Mouse (Mus musculus) adrenal gland, adult (tissue): ENCODE data around the gene Inava.

ENCODE experiments used
- DNase-seq, 2 experiments: peaks; one replicate each; pipeline ENCODE4 v3.0.0; 2022 to 2023; ENCODE audit warnings: low spot score in 1 of 2; ENCODE audit not compliant: inconsistent age in 2 of 2

Gene Inava

DNA sequence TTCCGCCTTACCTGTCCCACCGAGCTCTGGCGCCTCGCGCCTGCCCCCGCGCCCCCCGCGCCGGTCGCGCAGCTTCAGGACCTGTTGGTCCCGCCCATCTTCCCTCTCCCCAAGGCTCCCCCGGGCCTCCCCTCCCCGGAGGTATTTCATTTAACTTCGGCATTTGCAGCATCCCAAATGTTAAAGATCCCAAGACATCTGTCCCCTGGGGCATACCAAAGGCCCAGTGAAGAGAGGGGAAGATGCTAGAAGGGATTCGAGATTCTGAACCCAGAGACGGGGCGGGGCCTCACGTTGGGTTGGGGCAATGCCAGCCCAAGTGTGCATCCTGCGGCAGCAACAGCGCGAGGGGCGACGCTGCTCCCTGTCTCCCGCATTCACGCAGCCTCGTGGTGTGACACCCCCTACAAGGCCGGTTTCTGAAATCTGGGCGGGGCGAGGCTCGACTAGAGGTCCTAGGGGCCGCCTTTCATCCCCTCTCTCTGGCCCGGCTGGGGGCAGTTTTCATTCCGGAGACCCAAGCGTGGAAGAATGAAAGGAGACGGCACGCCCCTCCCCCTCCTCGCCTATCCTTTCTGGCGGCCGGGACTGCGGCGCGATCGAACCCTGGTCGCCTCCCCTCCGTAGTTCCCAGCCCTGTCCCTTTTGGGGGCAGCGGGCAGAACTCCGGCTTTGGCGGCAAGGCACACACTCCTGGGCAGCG, at the start of gene Inava:
Inava (minus strand) TSS at position 373 of the 703 bp plus-strand sequence.
- peak; percentile 27 to 67 for DNase-seq

DNA sequence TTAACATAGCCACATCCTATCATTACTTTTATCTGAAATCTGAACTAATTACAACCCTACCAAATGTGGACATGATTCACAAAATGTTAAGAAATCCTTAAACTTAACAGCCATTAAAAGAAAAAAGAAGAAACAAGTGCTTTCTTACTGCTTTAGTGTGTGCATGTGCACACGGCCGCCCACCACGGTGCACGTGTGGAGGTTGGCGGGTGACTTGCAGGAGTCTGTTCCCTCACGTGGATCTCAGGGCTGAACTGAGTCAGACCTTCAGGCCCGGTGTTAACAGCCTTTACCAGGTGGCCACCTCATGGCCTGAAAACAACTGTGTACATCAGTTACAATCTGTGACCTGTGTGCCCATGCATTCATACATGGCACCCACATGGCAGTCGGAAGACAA, 43.3 kb upstream of the Inava start:
- no peak for DNase-seq

DNA sequence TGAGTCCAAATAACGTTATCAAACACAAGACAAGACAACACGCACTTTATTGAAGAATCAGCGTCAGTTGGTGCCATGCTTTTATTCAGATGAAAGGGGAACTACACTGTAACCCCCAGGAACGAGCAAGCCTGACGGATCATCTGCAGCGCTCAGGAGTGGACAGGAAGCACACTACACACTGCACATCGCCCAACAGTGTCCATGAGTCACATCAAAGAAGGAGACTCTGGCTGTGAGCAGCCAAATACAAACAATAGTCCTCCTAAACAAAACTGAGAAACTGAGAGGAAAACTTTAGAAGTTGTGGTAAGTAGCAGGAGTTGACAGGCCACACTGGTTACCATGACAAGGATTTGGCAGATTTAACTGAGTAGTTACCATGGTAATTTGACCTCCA, 34.2 kb upstream of the Inava start:
- DNase-seq: no peak

DNA sequence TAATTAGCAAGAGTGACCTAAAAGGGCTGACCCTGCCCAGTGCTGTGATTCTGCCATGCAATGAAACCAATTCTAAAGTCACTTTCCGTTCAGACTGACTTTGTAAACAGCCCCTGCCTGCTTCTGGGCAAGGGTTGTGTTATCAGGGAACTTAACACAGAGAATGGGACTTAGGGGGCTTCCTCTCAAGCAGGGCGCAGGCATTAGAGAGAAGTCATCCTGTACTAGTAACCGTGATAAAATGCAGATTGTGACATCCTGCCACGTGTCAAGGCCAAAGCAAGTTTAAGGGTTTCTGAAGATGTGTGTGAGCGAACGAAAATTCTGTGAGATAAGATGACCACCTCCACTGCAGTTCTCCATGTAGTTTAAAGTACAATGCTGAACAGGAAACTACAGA, 32.1 kb upstream of the Inava start:
- DNase-seq: no peak

DNA sequence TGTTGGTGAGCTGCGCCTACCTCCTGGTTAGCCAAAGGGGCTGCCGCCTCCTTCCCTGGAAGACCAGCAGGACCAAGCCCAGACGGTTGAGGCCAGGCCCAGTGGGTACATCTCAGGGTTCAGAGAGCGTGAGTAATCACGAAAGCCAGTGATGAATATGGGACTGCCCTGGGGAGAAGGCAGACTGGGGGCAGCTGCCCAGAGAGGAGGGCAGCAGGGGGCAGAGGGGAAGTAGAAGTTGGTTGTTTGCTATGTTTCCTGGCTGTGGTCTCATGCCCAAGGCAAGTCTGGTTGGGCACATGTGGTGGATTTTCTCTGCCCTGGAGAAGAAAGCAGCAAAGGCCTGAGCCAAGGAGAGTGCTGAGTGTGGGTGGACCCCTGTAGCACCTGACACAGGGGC, 29.3 kb upstream of the Inava start:
- DNase-seq: no peak

DNA sequence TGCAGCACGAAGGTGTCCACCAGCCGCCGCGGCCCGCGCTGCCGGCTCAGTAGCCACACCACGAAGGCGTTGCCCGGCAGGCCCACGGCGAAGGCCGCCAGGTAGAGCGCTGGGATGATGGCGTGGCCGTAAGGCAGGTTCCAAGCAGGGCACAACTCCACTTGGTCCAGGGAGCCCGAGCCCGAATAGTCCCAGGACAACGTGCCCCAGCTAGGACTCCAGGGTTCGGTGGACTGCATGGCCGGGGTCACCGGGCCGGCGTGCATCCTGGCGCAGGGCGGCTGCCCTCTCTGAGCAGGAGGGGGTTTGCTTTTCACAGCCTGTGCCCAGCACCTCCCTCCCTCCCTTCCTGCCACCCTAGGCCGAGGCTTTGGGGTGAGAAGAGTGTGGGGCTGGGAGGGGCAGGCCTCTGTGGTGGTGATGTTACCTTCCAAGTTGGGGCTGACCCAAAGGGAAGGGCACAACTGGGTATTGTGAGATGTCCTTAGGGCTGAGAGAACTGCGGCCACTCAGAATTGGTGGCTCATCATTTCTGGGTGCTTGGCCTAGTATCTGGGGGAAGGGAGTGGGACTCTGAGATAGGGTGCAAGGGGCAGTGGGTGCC, 26.7 kb upstream of the Inava start, which contains the start of gene Gpr25:
Gpr25 (minus strand) TSS at position 239 of the 604 bp plus-strand sequence.
- no peak for DNase-seq

DNA sequence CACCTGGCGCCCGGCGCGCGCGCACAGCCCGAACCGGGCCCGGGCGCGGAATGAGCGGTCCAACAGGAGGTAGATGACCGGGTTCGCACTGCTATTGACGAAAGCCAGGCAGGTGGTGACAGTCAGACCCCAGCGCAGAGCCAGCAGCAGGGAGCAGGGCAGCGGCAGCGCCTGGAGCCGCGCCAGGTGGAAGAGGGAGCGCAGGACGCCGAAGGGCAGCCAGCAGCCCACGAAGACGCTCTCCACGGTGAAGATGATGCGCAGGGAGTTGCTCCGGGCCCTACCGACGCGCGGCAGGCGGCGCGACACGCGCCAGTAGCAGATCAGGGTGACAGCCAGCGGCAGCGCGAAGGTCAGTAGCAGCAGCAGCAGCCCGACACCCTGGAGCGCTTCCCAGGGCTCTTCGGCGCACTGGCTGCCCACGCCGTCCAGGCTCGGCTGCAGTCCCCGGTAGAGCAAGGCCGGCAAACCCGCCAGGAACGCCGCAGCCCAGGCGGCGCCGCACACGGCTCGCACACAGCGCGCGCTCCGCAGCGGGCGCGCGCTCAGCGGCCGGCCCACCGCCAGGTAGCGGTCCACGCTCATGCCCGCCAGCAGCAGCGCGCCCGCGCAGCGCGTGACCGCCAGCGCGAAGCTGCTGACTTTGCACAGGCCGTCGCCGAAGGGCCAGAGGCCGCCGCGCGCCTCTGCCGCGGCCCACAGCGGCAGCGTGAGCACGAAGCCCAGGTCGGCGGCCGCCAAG, 26.0 kb upstream of the Inava start:
- DNase-seq: peak; percentile 37 to 77

DNA sequence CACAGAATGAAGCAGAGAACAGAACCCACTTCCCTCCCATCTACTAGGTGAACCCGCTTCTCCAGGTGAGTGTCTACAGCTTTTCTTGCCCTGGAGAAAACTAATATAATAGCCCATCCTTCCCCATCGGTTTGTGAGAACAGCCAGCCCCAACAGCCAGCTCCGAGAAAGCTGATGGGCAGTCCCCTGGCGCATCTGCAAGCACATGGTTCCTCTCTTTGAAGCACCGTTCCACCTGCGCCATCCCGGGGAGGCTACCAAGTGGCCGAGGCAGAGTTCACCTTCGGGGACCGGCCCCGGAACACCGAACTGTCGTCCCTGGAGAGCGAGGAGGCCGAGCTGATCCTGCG, 25.5 kb upstream of the Inava start:
- DNase-seq: no peak

DNA sequence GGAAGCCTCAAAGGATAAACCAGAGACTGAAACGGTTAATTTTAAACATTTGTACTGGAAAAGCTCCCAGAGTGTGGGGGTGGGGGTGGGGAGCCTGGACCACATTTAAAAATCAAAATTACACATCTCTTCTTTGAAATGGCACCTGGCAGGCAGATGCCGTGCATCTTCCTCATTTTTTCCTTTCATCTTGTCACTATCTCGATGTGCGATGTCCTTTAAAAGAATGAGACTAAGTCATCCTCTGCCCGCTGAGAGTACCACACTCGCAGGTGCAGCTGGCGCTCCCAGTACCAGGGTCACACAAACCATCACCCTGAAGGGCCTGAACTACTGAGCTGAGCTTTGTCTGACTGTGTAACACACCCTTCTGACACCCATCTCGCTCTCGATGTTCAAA, 24.4 kb upstream of the Inava start:
- no peak for DNase-seq

DNA sequence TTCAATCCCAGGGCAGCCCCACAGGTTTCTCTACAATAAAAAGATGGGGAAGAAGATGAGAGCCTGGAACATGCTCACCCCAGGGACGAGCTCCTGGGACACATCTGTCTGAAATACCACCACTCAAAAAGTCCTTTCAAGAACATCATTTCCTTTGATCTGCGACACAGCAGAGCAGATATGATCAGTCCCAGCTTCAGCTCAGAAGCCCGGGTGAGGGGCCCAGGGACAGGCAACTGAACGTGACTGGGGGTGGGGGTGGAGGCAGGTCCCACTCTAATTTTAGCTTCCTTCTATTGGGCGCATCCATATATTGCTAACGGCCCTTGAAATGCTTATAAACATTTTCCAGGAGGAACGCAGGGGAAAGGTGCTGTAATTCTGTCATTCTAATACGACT, 21.6 kb upstream of the Inava start:
- no peak for DNase-seq

DNA sequence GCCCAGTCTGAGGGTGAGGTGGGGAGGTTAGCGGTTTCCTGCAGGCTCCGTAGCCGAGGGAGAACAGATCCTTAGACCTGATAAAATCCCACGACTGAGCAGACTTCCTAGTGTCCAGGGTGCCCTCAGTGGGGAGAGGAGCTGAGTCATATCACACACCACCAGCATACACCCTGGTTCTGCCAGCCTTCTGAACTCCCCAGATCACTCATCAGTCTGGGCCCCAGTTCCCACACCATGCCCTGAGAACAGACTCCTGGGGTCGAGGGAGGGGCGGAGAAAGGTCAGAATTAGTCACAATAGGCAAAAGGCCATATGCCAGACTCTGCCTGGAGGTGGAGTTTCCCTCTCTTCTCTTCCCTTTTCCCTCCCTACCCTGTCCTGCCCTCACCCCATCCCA, 21.1 kb upstream of the Inava start:
- no peak for DNase-seq

DNA sequence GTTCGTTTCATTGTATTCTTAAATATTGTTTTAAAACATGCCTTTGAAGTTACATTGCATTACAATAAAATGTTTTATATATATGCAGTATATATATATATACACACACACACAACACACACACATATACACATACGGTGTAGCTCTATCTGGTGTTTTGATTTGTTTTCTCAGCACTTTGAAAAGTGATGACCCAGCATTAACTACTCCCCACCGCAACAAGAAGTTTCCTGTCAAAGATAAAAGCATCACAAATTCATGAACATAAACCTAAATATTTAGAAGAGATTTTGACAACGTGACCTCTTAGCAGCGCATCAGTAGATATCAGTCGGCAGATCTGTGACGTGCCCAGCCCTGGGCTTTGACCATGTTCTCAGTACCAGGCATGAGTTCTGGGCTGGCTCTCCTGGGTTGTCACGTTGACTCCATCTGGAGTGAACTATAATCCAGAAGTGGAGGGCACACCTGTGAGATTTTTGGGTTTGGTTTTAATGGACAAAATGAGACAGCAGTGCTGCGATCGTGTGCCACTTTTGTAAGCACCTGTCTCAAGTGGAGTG, 20.5 kb upstream of the Inava start:
- DNase-seq: no peak

DNA sequence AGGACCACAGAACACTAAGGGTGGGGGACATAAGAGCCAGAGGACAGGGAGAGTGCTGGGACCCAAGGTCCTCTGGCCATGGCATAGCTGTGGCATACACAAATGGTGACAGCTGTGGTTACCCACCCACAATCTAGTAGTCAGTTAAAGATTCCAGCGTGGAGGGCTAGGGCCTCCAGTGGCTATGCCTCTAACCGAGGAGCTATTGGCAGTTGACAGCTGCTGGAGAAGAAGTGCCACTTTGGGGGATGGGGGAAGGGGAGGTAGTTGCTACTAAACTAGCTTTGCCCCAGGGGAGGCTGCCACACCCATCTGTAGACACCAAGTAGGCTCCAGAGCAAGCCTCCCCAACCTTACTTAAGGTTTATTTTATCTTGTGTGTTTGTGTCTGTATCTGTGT, 19.4 kb upstream of the Inava start:
- DNase-seq: no peak

DNA sequence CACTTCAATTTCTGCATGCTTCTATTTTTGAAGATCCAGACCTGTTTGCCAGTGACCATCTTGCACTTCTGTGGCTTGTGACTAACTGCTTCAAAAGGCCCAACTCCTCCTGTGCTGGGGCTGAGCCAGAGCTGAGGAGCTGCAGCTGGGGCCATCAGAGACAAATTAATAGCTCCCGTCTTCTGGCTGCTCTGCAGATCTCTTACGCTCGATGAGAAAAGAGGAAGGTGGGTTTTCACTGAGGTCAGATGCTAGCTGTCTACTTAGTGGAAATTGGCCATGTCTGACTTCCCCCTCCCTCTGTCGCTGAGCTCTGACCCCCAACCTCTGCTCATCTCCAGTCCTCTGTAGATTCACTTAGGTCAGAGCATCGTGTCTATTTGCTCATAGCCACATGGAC, 15.6 kb upstream of the Inava start:
- no peak for DNase-seq

DNA sequence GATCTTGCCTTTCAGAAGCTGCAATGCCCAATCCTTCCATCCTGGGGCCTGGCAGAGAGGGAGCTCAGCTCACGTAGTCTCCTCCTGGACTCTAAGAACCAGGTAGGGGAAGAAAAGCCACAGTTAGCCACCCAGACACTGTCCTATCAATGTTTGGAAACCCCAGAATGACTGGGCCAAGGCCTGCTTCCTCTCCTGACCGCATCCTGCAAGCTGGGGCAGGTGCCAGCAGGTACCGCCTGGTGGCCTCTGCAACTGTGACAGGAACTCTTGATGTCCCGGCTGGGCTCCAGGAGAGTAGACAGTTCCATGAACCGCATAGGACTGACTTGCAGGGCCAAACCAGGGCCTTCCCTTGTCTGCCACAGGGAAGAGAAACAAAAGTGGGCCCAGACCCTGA, 13.3 kb upstream of the Inava start:
- DNase-seq: no peak

DNA sequence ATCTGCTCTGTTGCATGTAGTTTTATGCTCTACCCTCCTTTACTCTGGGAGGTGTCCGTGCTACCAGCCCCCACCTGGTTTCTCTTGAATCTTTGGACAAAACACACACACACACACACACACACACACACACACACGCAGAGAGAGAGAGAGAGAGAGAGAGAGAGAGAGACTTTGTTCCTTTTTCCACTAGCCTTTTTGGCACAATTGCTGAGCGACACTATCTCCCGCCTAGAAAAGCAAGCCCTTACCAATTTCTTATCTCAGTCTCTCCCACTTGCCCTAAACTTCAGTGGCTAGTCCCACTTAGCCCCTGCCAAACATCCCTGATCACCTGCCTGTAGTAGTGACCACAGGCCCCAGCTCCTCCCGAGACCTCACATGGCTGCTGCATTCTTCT, 10.4 kb upstream of the Inava start:
- DNase-seq: no peak

DNA sequence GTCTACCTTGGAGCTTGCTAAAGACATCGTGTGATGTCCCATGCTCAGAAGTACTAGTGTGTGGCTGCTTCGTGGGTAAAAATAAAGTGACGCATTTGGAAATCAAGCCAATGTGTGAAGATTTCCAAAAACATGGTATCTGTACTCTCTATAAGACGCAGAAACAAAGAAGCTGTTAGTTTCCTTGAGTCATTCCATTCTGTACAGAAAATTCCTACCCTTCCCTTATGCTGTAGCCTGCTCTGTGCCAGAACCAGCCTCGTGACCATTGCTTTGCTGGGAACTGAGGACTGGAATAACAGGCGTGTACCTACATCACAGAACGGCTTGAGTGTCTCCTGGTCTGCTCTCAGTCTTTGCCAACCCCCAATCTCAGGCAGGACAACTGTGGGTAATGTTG, 7.7 kb upstream of the Inava start:
- no peak for DNase-seq

DNA sequence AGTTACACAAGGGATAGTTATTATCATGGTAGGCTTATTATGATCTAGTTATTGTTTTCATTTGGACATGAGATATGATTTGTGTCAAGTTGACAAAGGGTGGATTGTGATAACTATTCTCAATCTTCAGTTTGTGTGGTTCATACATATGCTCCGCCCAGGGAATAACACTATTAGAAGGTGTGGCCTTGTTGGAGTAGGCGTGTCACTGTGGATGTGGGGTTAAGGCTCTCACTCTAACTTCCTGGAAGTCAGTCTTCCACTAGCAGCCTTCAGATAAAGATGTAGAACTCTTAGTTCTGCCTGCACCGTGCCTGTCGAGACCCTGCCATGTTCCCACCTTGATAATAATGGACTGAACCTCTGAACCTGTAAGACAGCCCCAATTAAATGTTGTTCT, 4.4 kb upstream of the Inava start:
- DNase-seq: no peak

DNA sequence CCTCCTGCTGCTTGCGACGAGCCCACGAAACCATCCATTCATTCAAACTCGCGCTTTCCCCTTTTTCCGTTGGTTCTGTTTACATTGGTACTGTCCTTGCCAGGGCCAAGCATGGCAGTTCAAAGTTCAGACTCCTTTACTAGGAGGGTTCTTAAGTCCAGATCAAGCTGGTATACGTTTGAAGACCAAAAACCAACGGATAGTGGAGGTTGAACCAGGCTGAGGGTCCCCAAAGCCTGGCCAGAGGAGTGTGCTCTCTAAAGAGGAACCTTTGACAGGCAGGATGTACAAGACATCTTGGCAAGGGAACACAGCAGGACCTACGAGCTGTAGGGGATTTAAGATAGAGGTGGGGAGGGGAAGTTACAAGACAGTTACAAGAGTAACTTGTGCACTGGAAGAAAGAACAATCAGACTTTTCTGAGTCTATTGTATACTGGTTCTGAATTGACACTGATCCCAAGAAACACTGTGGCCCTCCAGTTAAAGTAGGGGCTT, 580 bp upstream of the Inava start:
- DNase-seq: no peak

DNA sequence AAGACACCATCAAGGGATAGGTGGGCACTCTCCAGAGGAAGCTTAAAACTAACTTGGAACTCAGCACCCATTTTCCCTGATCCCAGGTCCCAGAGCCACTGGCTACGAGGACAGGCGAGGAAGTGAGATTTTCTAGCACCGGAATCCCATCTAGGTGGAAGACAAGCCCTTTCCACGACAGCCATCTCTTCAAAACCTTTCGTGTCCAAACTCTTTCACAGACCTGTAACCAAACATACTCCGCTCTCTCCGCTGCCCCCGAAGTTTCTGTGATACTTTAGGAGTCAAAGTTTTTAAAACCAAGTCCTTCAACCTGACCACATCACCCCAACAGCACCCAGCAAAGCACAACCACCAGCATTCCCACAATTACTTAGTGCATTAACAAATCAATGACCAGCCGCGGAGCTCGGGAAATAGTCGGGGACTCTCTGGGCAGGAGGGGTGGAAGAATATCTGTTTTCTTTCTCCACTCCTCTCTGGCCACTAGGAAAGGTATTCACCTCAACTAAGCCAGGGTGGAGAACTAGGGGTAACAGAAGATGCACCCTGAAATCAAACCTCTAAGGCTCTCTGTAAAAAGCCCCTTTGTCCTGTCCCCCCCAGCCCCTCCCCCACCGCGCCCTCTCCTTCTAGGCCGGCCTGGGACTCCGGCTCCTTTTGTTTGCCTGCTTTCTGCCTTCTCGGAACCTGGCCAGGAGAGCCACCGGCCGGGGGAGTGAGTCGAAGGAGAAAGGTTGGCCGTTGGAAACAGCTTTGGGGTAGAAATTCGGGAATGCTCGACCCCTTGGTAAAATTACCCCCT, 876 bp downstream of the Inava start:
- DNase-seq: peak in 1 of 2 experiments; percentile 32

DNA sequence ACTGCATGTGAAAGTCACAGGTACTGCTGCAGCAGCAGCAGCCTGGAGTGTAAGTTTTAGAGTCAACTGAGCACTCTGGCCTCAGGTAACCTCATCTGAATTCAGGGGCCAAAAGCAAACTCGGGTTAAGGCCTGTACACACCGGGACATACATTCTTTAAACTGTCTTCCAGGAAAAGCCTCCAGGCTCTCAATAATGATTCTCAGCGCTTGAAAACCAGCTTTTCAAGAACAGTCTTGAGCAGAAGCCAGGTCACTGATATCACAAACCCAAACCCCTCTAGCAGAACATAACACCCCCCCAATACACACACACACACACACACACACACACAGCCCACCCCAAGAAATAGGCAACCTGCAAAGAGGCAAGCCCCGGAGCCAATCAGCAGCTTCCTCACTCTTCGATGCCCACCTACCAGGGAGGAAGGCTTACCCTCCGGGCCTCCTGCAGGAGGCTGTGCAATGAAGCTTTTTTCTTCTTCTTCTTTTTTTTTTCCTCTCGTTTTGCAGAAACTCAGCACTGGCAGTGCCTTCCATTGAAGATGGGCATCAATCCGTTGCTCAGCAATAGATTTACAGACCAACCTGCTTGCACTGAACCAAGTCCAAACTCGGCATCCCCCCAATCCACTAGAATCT, 1.7 kb downstream of the Inava start:
- no peak for DNase-seq
